ENCODE assay signal across 26 mouse cellular contexts in the genomic region with DNA sequence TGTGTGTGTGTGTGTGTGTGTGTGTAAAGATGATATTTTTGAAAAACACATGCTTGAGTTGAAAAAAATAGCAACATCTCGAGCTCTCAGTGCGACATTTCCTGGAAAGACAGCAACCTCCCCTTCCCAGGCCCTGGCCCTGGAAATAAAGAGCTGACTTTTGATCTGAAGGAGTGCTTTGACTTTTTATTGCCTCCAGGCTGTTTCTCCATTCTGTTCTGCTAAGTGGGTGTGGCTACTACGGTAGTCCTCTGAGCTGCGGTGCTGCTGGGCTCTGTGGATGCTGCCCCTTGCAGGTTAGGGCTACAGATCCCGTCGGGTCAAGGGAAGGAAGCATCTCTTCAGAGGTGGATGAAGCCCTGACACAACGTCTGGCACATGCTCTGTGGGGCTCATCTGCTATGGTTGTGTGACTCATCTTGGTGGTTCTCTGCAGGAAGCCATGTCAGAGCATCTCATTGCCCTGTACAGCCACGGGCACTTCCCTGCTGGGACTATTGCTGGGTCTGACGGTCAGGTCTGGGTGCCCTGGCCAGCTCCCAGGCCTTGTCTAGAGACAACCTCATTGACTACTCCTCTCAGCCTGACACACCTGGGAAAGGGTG. TPM values are rescaled to one million over a fixed set of nuclear protein-coding genes. Genes with fewer than 3 reads are reported as not detected.
DNase-seq lines count a peak whose midpoint lies in the region; ATAC-seq and TF ChIP-seq lines count a peak whose summit lies in the region.
"Had no signal": no experiment of that assay in that cellular context is flagged by ENCODE, and none has a peak within 500 bp of the region (broad histone marks: within the 10 kb centered on the region; RNA-seq: fewer than 3 reads in every experiment).

No protein-coding gene starts in this region.

- no peak overlapping the region for H3K27ac ChIP-seq in kidney, postnatal 0 days
- no peak overlapping the region for H3K27ac ChIP-seq in kidney, embryonic 15.5 days
- H3K27ac ChIP-seq: forebrain, embryonic 15.5 days; heart, adult 2 months; heart, embryonic 13.5 days; hindbrain, embryonic 15.5 days; limb, embryonic 12.5 days; liver, embryonic 12.5 days; midbrain, embryonic 15.5 days; neural tube, embryonic 12.5 days had no signal

- no peaks in the 10 kb centered on the region for H3K9me3 ChIP-seq in kidney, postnatal 0 days (replicated peaks; ENCODE audit: low read length)
- no peaks in the 10 kb centered on the region for H3K9me3 ChIP-seq in kidney, embryonic 15.5 days (replicated peaks)
- H3K9me3 ChIP-seq: forebrain, embryonic 15.5 days; heart, embryonic 13.5 days; hindbrain, embryonic 15.5 days; limb, embryonic 12.5 days; liver, embryonic 12.5 days; midbrain, embryonic 15.5 days; neural tube, embryonic 12.5 days had no signal

- no peak overlapping the region for H3K4me3 ChIP-seq in kidney, postnatal 0 days (replicated peaks; ENCODE audit: low read depth, low read length)
- H3K4me3 ChIP-seq in kidney, embryonic 15.5 days (replicated peaks), result no peak overlapping the region
- H3K4me3 ChIP-seq: forebrain, embryonic 15.5 days; heart, adult 2 months; heart, embryonic 13.5 days; hindbrain, embryonic 15.5 days; limb, embryonic 12.5 days; liver, embryonic 12.5 days; midbrain, embryonic 15.5 days; neural tube, embryonic 12.5 days had no signal

- no peaks in the 10 kb centered on the region for H3K4me1 ChIP-seq in kidney, postnatal 0 days (replicated peaks; ENCODE audit: insufficient read depth, low read length)
- 0 out of 2 replicates have a peak, but pooled peaks cover 4% of the 10 kb centered on the region for H3K4me1 ChIP-seq in kidney, embryonic 15.5 days
- H3K4me1 ChIP-seq: heart, embryonic 13.5 days; liver, embryonic 12.5 days had no signal

- intact Hi-C loops in heart, postnatal 25 days (cut with DNase I), result no loop called here

- TF ChIP-seq CTCF in kidney, postnatal 0 days (IDR thresholded peaks at IDR 0.05; ENCODE audit: low read depth), result no peak

- peak; percentile 21; the same call in 1 of the 2 replicates for ATAC-seq in cerebellum, adult (ENCODE audit: insufficient number of reproducible peaks, low FRiP score, low TSS enrichment)
- ATAC-seq in kidney, postnatal 0 days (replicated peaks; ENCODE audit: low FRiP score, low read depth), result no peak
- no peak for ATAC-seq in kidney, embryonic 15.5 days (replicated peaks; ENCODE audit: low FRiP score)
- ATAC-seq: forebrain, embryonic 15.5 days; liver, embryonic 12.5 days; midbrain, embryonic 15.5 days had no signal

- no peak overlapping the region for H3K4me2 ChIP-seq in kidney, postnatal 0 days (ENCODE audit: low read length)
- H3K4me2 ChIP-seq in kidney, embryonic 15.5 days, result no peak overlapping the region
- H3K4me2 ChIP-seq: forebrain, embryonic 15.5 days; heart, embryonic 13.5 days; hindbrain, embryonic 15.5 days; limb, embryonic 12.5 days; liver, embryonic 12.5 days; midbrain, embryonic 15.5 days; neural tube, embryonic 12.5 days had no signal

- H3K36me3 ChIP-seq in kidney, postnatal 0 days (ENCODE audit: insufficient read depth, low read length), result no peaks in the 10 kb centered on the region
- no peaks in the 10 kb centered on the region for H3K36me3 ChIP-seq in kidney, embryonic 15.5 days
- H3K36me3 ChIP-seq: forebrain, embryonic 15.5 days; heart, embryonic 13.5 days; limb, embryonic 12.5 days; liver, embryonic 12.5 days had no signal

- no peak overlapping the region for H3K9ac ChIP-seq in kidney, postnatal 0 days (ENCODE audit: low read depth, low read length)
- no peak overlapping the region for H3K9ac ChIP-seq in kidney, embryonic 15.5 days
- H3K9ac ChIP-seq: forebrain, embryonic 15.5 days; heart, embryonic 13.5 days; hindbrain, embryonic 15.5 days; limb, embryonic 12.5 days; liver, embryonic 12.5 days; midbrain, embryonic 15.5 days; neural tube, embryonic 12.5 days had no signal

- WGBS in kidney, postnatal 0 days, result 21% methylated on average over 9 of the region's 9 CpGs
- WGBS in kidney, embryonic 15.5 days, result 19% methylated on average over 9 of the region's 9 CpGs

- no peaks in the 10 kb centered on the region for H3K27me3 ChIP-seq in kidney, postnatal 0 days (ENCODE audit: insufficient read depth, low read length)
- H3K27me3 ChIP-seq in kidney, embryonic 15.5 days, result 0 out of 2 replicates have a peak, but pooled peaks cover 4% of the 10 kb centered on the region
- H3K27me3 ChIP-seq: forebrain, embryonic 15.5 days; heart, embryonic 13.5 days; hindbrain, embryonic 15.5 days; liver, embryonic 12.5 days; midbrain, embryonic 15.5 days; neural tube, embryonic 12.5 days had no signal

- no peak for DNase-seq in cerebellum, postnatal 10 days
- peak; percentile 5 for DNase-seq in kidney, postnatal 0 days (ENCODE audit: low spot score)
- peak; percentile 21 for DNase-seq in 3134 (ENCODE audit: extremely low read depth, insufficient read length, low spot score)
- peak; percentile 16 for DNase-seq in ZHBTc4 (ENCODE audit: low read depth, low spot score)
- no peak for DNase-seq in heart, postnatal 25 days (ENCODE audit: low spot score)
- DNase-seq in lung, postnatal 10 days, result no peak
- DNase-seq: adrenal gland, postnatal 25 days; cerebellum, adult 11 months; gastrocnemius, postnatal 25 days; heart, adult 2 months; heart, postnatal 4 days; kidney, adult 11 months; lung, adult 18-20 months; lung, postnatal 14 days; thymus, postnatal 14 days had no signal

RNA-seq across cellular contexts. Expression of a gene that starts 42.3 kb away (rescaled TPM):
- polyA plus RNA-seq in kidney, postnatal 0 days (2015; fragmentation: Nextera tagmentation; extraction: Ambion mirVana), result 0.03 and 0.08 TPM in 2 replicates
- 0.06 and 0.10 TPM in 2 replicates for polyA plus RNA-seq in kidney, embryonic 15.5 days (2015; fragmentation: Nextera tagmentation; extraction: Ambion mirVana)
- total RNA-seq in heart, postnatal 25 days (2021), result under 1 TPM; 0.03 to 0.05 TPM
- total RNA-seq: MEL had no signal
- polyA plus RNA-seq: kidney, embryonic 16.5 days had no signal

Comparison
In these comparisons a context has a peak if more than half of its experiments do, and no peak if none do; other contexts are left out.
1. DNase-seq: peak in kidney, postnatal 0 days (single experiment), 3134 (single experiment) and ZHBTc4 (single experiment); none in cerebellum, postnatal 10 days (0 of 2), heart, postnatal 25 days (single experiment) and lung, postnatal 10 days (single experiment).